Mouse (Mus musculus) intestine, embryonic 16.5 days (tissue): Measurements from ENCODE around the gene Atp23. TPM values are rescaled to one million over a fixed set of nuclear protein-coding genes. Genes with fewer than 3 reads are reported as not detected.

Source experiments
- polyA plus RNA-seq: library from polyadenylated mRNA; unstranded; fragments of >200 nt; fragmentation: Nextera tagmentation; extraction: Ambion mirVana; gene quantifications from 2 replicates; pipeline ENCODE4 v1.2.1, GENCODE M21; 2015

The Atp23 gene
- polyA plus RNA-seq, 1 experiment from 2014 or later = 15.3 TPM

Other genes with a start within 250 kb of the Atp23 start
- 41.2 and 44.0 TPM in 2 replicates for gene Ctdsp2, start 77.4 kb upstream of the Atp23 start, polyA plus RNA-seq
- gene Avil, start 99.4 kb upstream of the Atp23 start, polyA plus RNA-seq = 0.21 and 0.28 TPM in 2 replicates
- 85.7 and 100 TPM in 2 replicates for gene Tsfm, start 129.5 kb upstream of the Atp23 start, polyA plus RNA-seq
- gene Mettl1, start 140.1 kb upstream of the Atp23 start, polyA plus RNA-seq = 42.4 and 48.3 TPM in 2 replicates
- gene Eef1akmt3, start 140.2 kb upstream of the Atp23 start, polyA plus RNA-seq = 0.49 and 0.61 TPM in 2 replicates
- gene Cyp27b1, start 146.9 kb upstream of the Atp23 start, polyA plus RNA-seq = 0.05 and 0.11 TPM in 2 replicates
- gene March9, start 158.8 kb upstream of the Atp23 start, polyA plus RNA-seq = 0.40 and 0.50 TPM in 2 replicates
- gene Cdk4, start 162.2 kb upstream of the Atp23 start, polyA plus RNA-seq = 1,474 and 1,595 TPM in 2 replicates
- gene Tspan31, start 168.9 kb upstream of the Atp23 start, polyA plus RNA-seq = 189 and 206 TPM in 2 replicates
- 0.05 and 0.21 TPM in 2 replicates for gene Agap2, start 173.9 kb upstream of the Atp23 start, polyA plus RNA-seq
- gene Os9, start 219.8 kb upstream of the Atp23 start, polyA plus RNA-seq = 110 and 116 TPM in 2 replicates